Mouse (Mus musculus) CH12.LX (cell line): ENCODE measurements around the gene Gm20388. TPM values are rescaled to one million over a fixed set of nuclear protein-coding genes. Genes with fewer than 3 reads are reported as not detected.

Experiments
- DNase-seq: peaks from one replicate; pipeline ENCODE4 v3.0.0-alpha.2; 2013; ENCODE audit errors: extremely low read depth
- H3K27ac ChIP-seq: 2 replicates; pipeline ENCODE4 v1.5.1; 2012; ENCODE audit warnings: low read depth, mild to moderate bottlenecking, control low read depth, moderate library complexity; ENCODE audit not compliant: insufficient read depth
- H3K27me3 ChIP-seq: replicated peaks from 2 replicates; pipeline ENCODE3; 2012; ENCODE audit warnings: inconsistent platforms
- H3K36me3 ChIP-seq, 2 experiments: replicated peaks in 1 of 2; 2 replicates each; pipeline versions ENCODE3 to v1.6.1; 2012; ENCODE audit warnings: inconsistent platforms in 1 of 2, low read length in 1 of 2, mild to moderate bottlenecking in 1 of 2, mixed read lengths in 1 of 2, moderate library complexity in 1 of 2; ENCODE audit not compliant: control insufficient read depth in 1 of 2, insufficient read depth in 1 of 2
- H3K4me1 ChIP-seq, 2 experiments: 2 replicates each; pipeline ENCODE4 v1.6.1; 2012; ENCODE audit warnings: inconsistent platforms in 1 of 2, moderate library complexity in 1 of 2; ENCODE audit not compliant: insufficient read depth in 2 of 2, control insufficient read depth in 1 of 2
- H3K4me2 ChIP-seq: 2 replicates; pipeline ENCODE4 v1.6.1; 2012; ENCODE audit warnings: low read depth, mild to moderate bottlenecking, control low read depth; ENCODE audit not compliant: poor library complexity, insufficient read depth, severe bottlenecking
- H3K4me3 ChIP-seq, 3 experiments: fragments of 150-350 bp in 1 of 3; sonication (generic) in 1 of 3; replicated peaks in 1 of 3; 2 replicates each; pipeline versions ENCODE3 to v1.5.1; 2011 to 2012; ENCODE audit warnings: low read depth in 2 of 3, low read length in 2 of 3, mild to moderate bottlenecking in 2 of 3, moderate library complexity in 2 of 3, control low read depth in 1 of 3, improper control_type of control experiment in 1 of 3, inconsistent platforms in 1 of 3, mixed read lengths in 1 of 3; ENCODE audit not compliant: poor library complexity in 1 of 3
- H3K79me2 ChIP-seq: replicated peaks from 2 replicates; pipeline ENCODE4 v1.6.1; 2012; ENCODE audit warnings: mild to moderate bottlenecking, moderate library complexity; ENCODE audit not compliant: control insufficient read depth, poor library complexity, insufficient read depth, severe bottlenecking; ENCODE audit errors: extremely low read depth
- H3K9ac ChIP-seq: 2 replicates; pipeline ENCODE4 v1.6.1; 2012; ENCODE audit warnings: low read depth, mild to moderate bottlenecking, control low read depth, moderate library complexity; ENCODE audit not compliant: insufficient read depth
- H3K9me3 ChIP-seq: replicated peaks from 2 replicates; pipeline ENCODE3; 2012; ENCODE audit warnings: low read length, inconsistent platforms, mixed read lengths
- BHLHE40 ChIP-seq: IDR thresholded peaks from 2 replicates; pipeline ENCODE4 v1.6.1; 2011; ENCODE audit warnings: mild to moderate bottlenecking, low read depth, low read length, improper control_type of control experiment
- CHD2 ChIP-seq: IDR thresholded peaks from 2 replicates; pipeline ENCODE4 v1.6.1; 2011; ENCODE audit warnings: low read length, improper control_type of control experiment
- CTCF ChIP-seq, 2 experiments: IDR thresholded peaks in 1 of 2; conservative IDR thresholded peaks in 1 of 2; 2 replicates each; pipeline ENCODE4 v1.5.1; 2011 to 2012; ENCODE audit warnings: low read depth in 2 of 2, low read length in 2 of 2, improper control_type of control experiment in 1 of 2, inconsistent platforms in 1 of 2, mild to moderate bottlenecking in 1 of 2, moderate library complexity in 1 of 2
- ELF1 ChIP-seq: IDR thresholded peaks from 2 replicates; pipeline ENCODE4 v1.6.1; 2014; ENCODE audit warnings: low read depth, mild to moderate bottlenecking, inconsistent platforms, low read length, improper control_type of control experiment
- GABPA ChIP-seq: IDR thresholded peaks from 2 replicates; pipeline ENCODE4 v1.6.1; 2012; ENCODE audit warnings: low read depth, low read length, improper control_type of control experiment, inconsistent platforms; ENCODE audit not compliant: insufficient replicate concordance
- IRF4 ChIP-seq: IDR thresholded peaks from 2 replicates; pipeline ENCODE4 v1.6.1; 2014; ENCODE audit warnings: low read depth, mild to moderate bottlenecking, inconsistent platforms, low read length, improper control_type of control experiment
- JUN ChIP-seq: IDR thresholded peaks from 2 replicates; pipeline ENCODE4 v1.6.1; 2011; ENCODE audit warnings: low read depth, mild to moderate bottlenecking, low read length, improper control_type of control experiment, moderate library complexity; ENCODE audit not compliant: insufficient read depth
- JUND ChIP-seq: conservative IDR thresholded peaks from 2 replicates; pipeline ENCODE4 v1.6.1; 2011; ENCODE audit warnings: low read depth, low read length, improper control_type of control experiment
- KAT2A ChIP-seq: IDR thresholded peaks from 2 replicates; pipeline ENCODE4 v1.6.1; 2012; ENCODE audit warnings: low read length, improper control_type of control experiment, inconsistent platforms; ENCODE audit not compliant: insufficient replicate concordance
- MAFK ChIP-seq: IDR thresholded peaks from 2 replicates; pipeline ENCODE4 v1.6.1; 2011; ENCODE audit warnings: low read length, improper control_type of control experiment; ENCODE audit not compliant: insufficient replicate concordance
- MAZ ChIP-seq: IDR thresholded peaks from 2 replicates; pipeline ENCODE4 v1.6.1; 2012; ENCODE audit warnings: low read depth, mild to moderate bottlenecking, inconsistent platforms, low read length, improper control_type of control experiment, moderate library complexity
- MYC ChIP-seq: IDR thresholded peaks from 2 replicates; pipeline ENCODE4 v1.6.1; 2011; ENCODE audit warnings: low read depth, mild to moderate bottlenecking, improper control_type of control experiment, low read length
- NRF1 ChIP-seq: IDR thresholded peaks from 2 replicates; pipeline ENCODE4 v1.6.1; 2014; ENCODE audit warnings: low read depth, mild to moderate bottlenecking, inconsistent platforms, low read length, improper control_type of control experiment, moderate library complexity
- PAX5 ChIP-seq: IDR thresholded peaks from 2 replicates; pipeline ENCODE4 v1.6.1; 2012; ENCODE audit warnings: low read length, inconsistent platforms, mixed read lengths
- POLR2AphosphoS2 ChIP-seq: IDR thresholded peaks from 2 replicates; pipeline ENCODE4 v1.6.1; 2011; ENCODE audit warnings: low read depth, low read length, improper control_type of control experiment
- RAD21 ChIP-seq: IDR thresholded peaks from 2 replicates; pipeline ENCODE4 v1.6.1; 2011; ENCODE audit warnings: low read depth, mild to moderate bottlenecking, low read length, improper control_type of control experiment, moderate library complexity
- SMC3 ChIP-seq: IDR thresholded peaks from 2 replicates; pipeline ENCODE4 v1.6.1; 2011; ENCODE audit warnings: low read depth, low read length, improper control_type of control experiment
- TCF12 ChIP-seq: IDR thresholded peaks from 2 replicates; pipeline ENCODE4 v1.6.1; 2014; ENCODE audit warnings: low read depth, mild to moderate bottlenecking, inconsistent platforms, low read length, improper control_type of control experiment
- UBTF ChIP-seq: IDR thresholded peaks from 2 replicates; pipeline ENCODE4 v1.6.1; 2012; ENCODE audit warnings: low read depth, mild to moderate bottlenecking, inconsistent platforms, low read length, improper control_type of control experiment, moderate library complexity
- USF2 ChIP-seq: conservative IDR thresholded peaks from 2 replicates; pipeline ENCODE4 v1.6.1; 2011; ENCODE audit warnings: low read depth, low read length, improper control_type of control experiment
- ZC3H11A ChIP-seq: IDR thresholded peaks from 2 replicates; pipeline ENCODE4 v1.6.1; 2012; ENCODE audit warnings: low read depth, mild to moderate bottlenecking, inconsistent platforms, low read length, improper control_type of control experiment
- ZKSCAN1 ChIP-seq: IDR thresholded peaks from 2 replicates; pipeline ENCODE4 v1.6.1; 2012; ENCODE audit warnings: low read depth, inconsistent platforms, low read length, improper control_type of control experiment, borderline replicate concordance
- ZMIZ1 ChIP-seq: IDR thresholded peaks from 2 replicates; pipeline ENCODE4 v1.6.1; 2012; ENCODE audit warnings: low read depth, mild to moderate bottlenecking, inconsistent platforms, low read length, improper control_type of control experiment
- dilution Hi-C: fragments of 300-500 bp; cut with MboI; formaldehyde crosslinking; loops from 2 replicates; pipeline ENCODE4 v1.14.3; 2020; ENCODE audit warnings: low sequenced_read_pairs; ENCODE audit not compliant: extremely low pct_unique_long_range_greater_than_20kb, extremely low pct_ligation_motif_present
- in situ Hi-C: fragments of 300-500 bp; cut with MboI; formaldehyde crosslinking; loops from 3 replicates; pipeline ENCODE4 v1.14.3; 2019; ENCODE audit warnings: low sequenced_read_pairs, low pct_ligation_motif_present, low pct_unique_long_range_greater_than_20kb, mixed read lengths
- polyA plus RNA-seq: library from polyadenylated mRNA; unstranded; fragments of >175 nt; gene quantifications from 2 replicates; pipeline ENCODE4 v1.2.1, GENCODE M21; 2012; ENCODE audit warnings: low read depth; ENCODE audit not compliant: insufficient read length
- total RNA-seq, 2 experiments: library from RNA; depleted of rRNA; stranded (reverse); fragments of 300-350 nt in 1 of 2; fragments of >200 nt in 1 of 2; gene quantifications; 2 replicates each; pipeline ENCODE4 v1.2.3; 2012 to 2014

The Gm20388 gene
- total and polyA plus RNA-seq, 3 experiments = 14.8 to 26.3 (median 22.2) TPM

GRCm38 (mm10) chr8:121043719-121044440 is 1133.2 kb downstream of the Gm20388 start:
- Histone ChIP-seq H3K4me2 (no peak overlapping the region), H3K9me3 (peaks cover 10% of the 10 kb centered on the region), H3K27ac (no peak overlapping the region), H3K27me3 (peaks cover 57% of the 10 kb centered on the region), H3K9ac (no peak overlapping the region), H3K4me3 (no peak overlapping the region), H3K4me1 (no peaks in the 10 kb centered on the region), H3K36me3 (no peaks in the 10 kb centered on the region), H3K79me2 (no peaks in the 10 kb centered on the region)
- dilution Hi-C loops = no loop called here
- DNase-seq = no peak
- in situ Hi-C loops = no loop called here
- TF ChIP-seq MAFK = no peak
- no peak for TF ChIP-seq MAZ
- no peak for TF ChIP-seq GABPA
- TF ChIP-seq, all 38 proteins: peak for 0

- TF ChIP-seq RAD21 (peak; percentile 4), SMC3 (peak; percentile 37), BHLHE40 (no peak), CTCF (conservative IDR thresholded peaks at IDR 0.05 in 1 of 2, IDR thresholded peaks at IDR 0.05 in 1 of 2; ENCODE audit: low read depth in 2 of 2, low read length in 2 of 2) (peak in 1 of 2 experiments; percentile 63; a peak in 2 of 4 replicates)
Measured at GRCm38 (mm10) chr8:121047441-121047840, 1136.8 kb downstream of the Gm20388 start.

DNA sequence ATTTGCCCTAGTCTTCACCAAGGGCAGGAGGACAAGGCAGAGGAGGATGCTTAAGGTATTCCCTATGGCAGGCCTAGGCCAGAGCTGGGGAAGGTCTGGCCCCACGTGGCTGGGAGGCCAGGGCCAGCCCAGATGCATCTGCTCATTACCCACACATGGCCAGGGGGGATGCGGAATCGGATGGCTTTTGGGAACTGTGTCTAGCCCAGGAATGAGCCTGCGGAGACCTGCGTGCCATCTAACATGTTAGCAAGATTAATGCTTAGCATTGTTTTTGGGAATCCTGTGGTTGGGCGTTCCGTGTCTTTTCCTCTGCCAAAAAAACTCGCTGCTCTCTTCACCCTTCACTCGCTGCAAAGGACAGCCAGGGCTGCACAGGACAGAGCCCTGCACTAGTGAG is 1147.4 kb downstream of the Gm20388 start:
- H3K27me3 ChIP-seq = peaks cover 85% of the 10 kb centered on the region

More at GRCm38 (mm10) chr8:121047441-121047840, 1136.8 kb downstream of the Gm20388 start:
- Histone ChIP-seq H3K9me3 (peaks cover 10% of the 10 kb centered on the region), H3K36me3 (no peaks in the 10 kb centered on the region), H3K4me1 (peaks cover 0 to 3% of the 10 kb centered on the region in 2 experiments; a peak in 1 of 4 replicates), H3K27ac (no peak overlapping the region), H3K4me3 (no peak overlapping the region), H3K4me2 (no peak overlapping the region), H3K27me3 (peaks cover 58% of the 10 kb centered on the region), H3K79me2 (no peaks in the 10 kb centered on the region), H3K9ac (no peak overlapping the region)
- in situ Hi-C loops (no loop called here), dilution Hi-C loops (no loop called here)
- peak; percentile 21 for DNase-seq

More for the DNA sequence above, 1147.4 kb downstream of the Gm20388 start:
- Histone ChIP-seq H3K27ac (no peak overlapping the region), H3K4me3 (no peak overlapping the region), H3K36me3 (no peaks in the 10 kb centered on the region), H3K4me1 (no peaks in the 10 kb centered on the region), H3K9ac (no peak overlapping the region), H3K4me2 (no peak overlapping the region), H3K79me2 (no peaks in the 10 kb centered on the region), H3K9me3 (no peaks in the 10 kb centered on the region)
- TF ChIP-seq NRF1 (no peak), JUND (no peak), BHLHE40 (no peak), ZMIZ1 (no peak), UBTF (no peak), JUN (no peak), CHD2 (no peak), PAX5 (no peak), KAT2A (no peak), ELF1 (no peak), USF2 (no peak), MYC (no peak), TCF12 (no peak), ZC3H11A (no peak), POLR2AphosphoS2 (no peak), ZKSCAN1 (no peak), IRF4 (no peak)
- in situ Hi-C loops (no loop called here), dilution Hi-C loops (no loop called here)
- no peak for DNase-seq
